Mouse (Mus musculus) neural tube, embryonic 13.5 days (tissue): Measurements from ENCODE around the gene Atf4. TPM values are rescaled to one million over a fixed set of nuclear protein-coding genes. Genes with fewer than 3 reads are reported as not detected.

Experiments used
- ATAC-seq: fragments of 200-750 bp; cut with Nextera tagmentation; 2 replicates; pipeline ENCODE4 v1.8.0; 2017; ENCODE audit warnings: low read depth, mild to moderate bottlenecking, moderate TSS enrichment, moderate library complexity
- H3K27ac ChIP-seq: fragments of 300-500 bp; sonication (generic); replicated peaks from 2 replicates; pipeline ENCODE4 v1.5.1; 2015; ENCODE audit warnings: moderate library complexity, mild to moderate bottlenecking, inconsistent platforms
- H3K27me3 ChIP-seq: fragments of 300-500 bp; sonication (generic); 2 replicates; pipeline ENCODE4 v1.6.1; 2015; ENCODE audit warnings: mild to moderate bottlenecking, inconsistent platforms
- H3K36me3 ChIP-seq: fragments of 300-500 bp; sonication (generic); 2 replicates; pipeline ENCODE4 v1.6.1; 2015; ENCODE audit warnings: mild to moderate bottlenecking, inconsistent platforms
- H3K4me1 ChIP-seq: fragments of 300-500 bp; sonication (generic); replicated peaks from 2 replicates; pipeline ENCODE4 v1.6.1; 2015; ENCODE audit warnings: inconsistent platforms
- H3K4me2 ChIP-seq: fragments of 300-500 bp; sonication (generic); 2 replicates; pipeline ENCODE4 v1.6.1; 2015; ENCODE audit warnings: inconsistent platforms, mild to moderate bottlenecking, moderate library complexity
- H3K4me3 ChIP-seq: fragments of 300-500 bp; sonication (generic); 2 replicates; pipeline ENCODE4 v1.5.1; 2015; ENCODE audit warnings: mild to moderate bottlenecking, inconsistent platforms
- H3K9ac ChIP-seq: fragments of 300-500 bp; sonication (generic); 2 replicates; pipeline ENCODE4 v1.6.1; 2015; ENCODE audit warnings: moderate library complexity, mild to moderate bottlenecking, inconsistent platforms
- H3K9me3 ChIP-seq: fragments of 300-500 bp; sonication (generic); 2 replicates; pipeline ENCODE4 v1.6.1; 2016; ENCODE audit warnings: inconsistent platforms
- WGBS: fragments of 180-500 bp; shearing (Covaris S2); methylation state at CpG from one replicate; pipeline ENCODE4 v1.1.7; 2015; 5-methylcytosine and 5-hydroxymethylcytosine counted together
- polyA plus RNA-seq: library from polyadenylated mRNA; unstranded; fragments of >200 nt; fragmentation: Nextera tagmentation; extraction: Ambion mirVana; gene quantifications from 2 replicates; pipeline ENCODE4 v1.2.1, GENCODE M21; 2015

Atf4 gene
- polyA plus RNA-seq, 1 experiment from 2014 or later = 114 TPM

DNA sequence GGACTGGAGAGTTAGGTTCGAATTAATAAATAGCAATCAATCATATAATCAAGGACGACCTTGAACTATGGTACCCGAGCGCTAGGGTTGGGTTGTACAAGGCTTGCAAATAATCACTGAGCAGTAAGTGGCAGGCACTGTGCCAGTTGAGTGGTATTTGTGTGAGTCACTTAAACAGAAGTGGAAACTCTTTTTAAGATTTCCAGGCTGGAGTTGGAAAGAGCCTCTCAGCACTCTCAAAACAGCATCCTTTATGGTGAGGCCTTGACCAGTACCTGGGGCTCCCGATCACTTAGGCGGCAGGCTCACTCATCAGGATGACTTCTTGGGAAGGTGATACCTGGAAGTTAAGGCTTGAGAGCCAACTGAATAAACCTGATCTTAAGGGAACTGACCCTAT is 777 bp upstream of the Atf4 start:
- peak overlapping the region; percentile 100 for H3K4me2 ChIP-seq
- H3K36me3 ChIP-seq = peaks cover 63% of the 10 kb centered on the region
- H3K9me3 ChIP-seq = no peaks in the 10 kb centered on the region
- ATAC-seq = no peak
- peak overlapping the region; percentile 100 for H3K4me3 ChIP-seq
- H3K27ac ChIP-seq = peak overlapping the region; percentile 99
- H3K4me1 ChIP-seq = peaks cover 37% of the 10 kb centered on the region
- peak overlapping the region; percentile 89 for H3K9ac ChIP-seq
- 50% methylated on average over 6 of the region's 6 CpGs for WGBS
- H3K27me3 ChIP-seq = no peaks in the 10 kb centered on the region

DNA sequence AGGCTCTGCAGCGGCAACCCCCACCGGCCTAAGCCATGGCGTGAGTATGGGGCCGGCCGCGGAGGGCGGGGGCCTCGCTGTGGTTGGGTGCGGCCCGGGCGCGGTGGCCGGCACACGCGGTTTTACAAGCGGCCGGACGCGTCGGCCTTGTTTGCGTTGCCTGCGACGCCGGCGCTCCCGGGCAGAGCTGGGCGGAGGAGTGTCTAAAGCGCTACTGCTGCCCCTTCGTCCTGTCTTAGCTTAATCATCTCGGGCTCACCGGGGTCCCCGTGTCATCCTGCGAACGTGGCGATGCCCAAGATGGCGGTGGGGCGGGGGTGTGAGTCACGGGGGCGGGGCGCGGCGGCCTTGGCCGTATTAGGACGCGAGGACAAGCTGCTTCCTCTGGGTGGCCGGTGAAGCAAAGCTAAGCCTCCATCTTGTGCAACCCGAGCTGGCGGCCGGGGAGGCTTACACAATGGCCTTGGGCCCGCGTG is 700 bp downstream of the Atf4 start:
- under 1% methylated on average over 51 of the region's 51 CpGs for WGBS
- peak overlapping the region; percentile 100 for H3K9ac ChIP-seq
- H3K4me1 ChIP-seq = peaks cover 37% of the 10 kb centered on the region
- H3K27me3 ChIP-seq = no peaks in the 10 kb centered on the region
- H3K4me2 ChIP-seq = peak overlapping the region; percentile 100
- H3K27ac ChIP-seq = peak overlapping the region; percentile 99
- ATAC-seq = peak; percentile 12
- H3K4me3 ChIP-seq = peak overlapping the region; percentile 100
- H3K9me3 ChIP-seq = no peaks in the 10 kb centered on the region
- peaks cover 60% of the 10 kb centered on the region for H3K36me3 ChIP-seq

DNA sequence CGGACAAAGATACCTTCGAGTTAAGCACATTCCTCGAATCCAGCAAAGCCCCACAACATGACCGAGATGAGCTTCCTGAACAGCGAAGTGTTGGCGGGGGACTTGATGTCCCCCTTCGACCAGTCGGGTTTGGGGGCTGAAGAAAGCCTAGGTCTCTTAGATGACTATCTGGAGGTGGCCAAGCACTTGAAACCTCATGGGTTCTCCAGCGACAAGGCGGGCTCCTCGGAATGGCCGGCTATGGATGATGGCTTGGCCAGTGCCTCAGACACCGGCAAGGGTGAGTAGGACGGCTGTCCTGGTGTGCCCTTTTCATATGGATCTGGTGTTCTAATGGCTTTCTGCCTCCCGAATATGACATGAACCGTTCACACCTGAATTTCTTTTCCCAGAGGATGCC is 1.3 kb downstream of the Atf4 start:
- 15% methylated on average over 16 of the region's 16 CpGs for WGBS
- Histone ChIP-seq H3K27ac (peak overlapping the region; percentile 99), H3K4me1 (peaks cover 37% of the 10 kb centered on the region), H3K4me2 (peak overlapping the region; percentile 100), H3K9ac (peak overlapping the region; percentile 100), H3K36me3 (peaks cover 59% of the 10 kb centered on the region), H3K4me3 (peak overlapping the region; percentile 100), H3K9me3 (no peaks in the 10 kb centered on the region), H3K27me3 (no peaks in the 10 kb centered on the region)
- no peak for ATAC-seq

DNA sequence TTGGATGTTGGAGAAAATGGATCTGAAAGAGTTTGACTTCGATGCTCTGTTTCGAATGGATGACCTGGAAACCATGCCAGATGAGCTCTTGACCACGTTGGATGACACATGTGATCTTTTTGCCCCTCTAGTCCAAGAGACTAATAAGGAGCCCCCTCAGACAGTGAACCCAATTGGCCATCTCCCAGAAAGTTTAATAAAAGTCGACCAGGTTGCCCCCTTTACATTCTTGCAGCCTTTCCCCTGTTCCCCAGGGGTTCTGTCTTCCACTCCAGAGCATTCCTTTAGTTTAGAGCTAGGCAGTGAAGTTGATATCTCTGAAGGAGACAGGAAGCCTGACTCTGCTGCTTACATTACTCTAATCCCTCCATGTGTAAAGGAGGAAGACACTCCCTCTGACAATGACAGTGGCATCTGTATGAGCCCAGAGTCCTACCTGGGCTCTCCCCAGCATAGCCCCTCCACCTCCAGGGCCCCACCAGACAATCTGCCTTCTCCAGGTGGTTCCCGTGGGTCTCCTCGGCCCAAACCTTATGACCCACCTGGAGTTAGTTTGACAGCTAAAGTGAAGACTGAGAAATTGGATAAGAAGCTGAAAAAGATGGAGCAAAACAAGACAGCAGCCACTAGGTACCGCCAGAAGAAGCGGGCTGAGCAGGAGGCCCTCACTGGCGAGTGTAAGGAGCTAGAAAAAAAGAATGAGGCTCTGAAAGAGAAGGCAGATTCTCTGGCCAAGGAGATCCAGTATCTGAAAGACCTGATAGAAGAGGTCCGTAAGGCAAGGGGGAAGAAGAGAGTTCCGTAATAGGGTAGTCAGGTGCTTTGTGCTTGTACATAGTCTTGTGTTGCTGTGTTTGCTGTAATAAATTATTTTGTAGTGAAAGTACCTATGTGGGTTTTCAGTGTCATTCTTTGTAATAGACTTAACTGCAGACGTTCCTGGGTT is 1.9 kb downstream of the Atf4 start:
- WGBS = 71% methylated on average over 12 of the region's 12 CpGs
- Histone ChIP-seq H3K9ac (peak overlapping the region; percentile 100), H3K4me2 (peak overlapping the region; percentile 100), H3K4me1 (peaks cover 37% of the 10 kb centered on the region), H3K27ac (peak overlapping the region; percentile 99), H3K36me3 (peaks cover 52% of the 10 kb centered on the region), H3K4me3 (peak overlapping the region; percentile 100), H3K27me3 (no peaks in the 10 kb centered on the region), H3K9me3 (no peaks in the 10 kb centered on the region)
- ATAC-seq = no peak

DNA sequence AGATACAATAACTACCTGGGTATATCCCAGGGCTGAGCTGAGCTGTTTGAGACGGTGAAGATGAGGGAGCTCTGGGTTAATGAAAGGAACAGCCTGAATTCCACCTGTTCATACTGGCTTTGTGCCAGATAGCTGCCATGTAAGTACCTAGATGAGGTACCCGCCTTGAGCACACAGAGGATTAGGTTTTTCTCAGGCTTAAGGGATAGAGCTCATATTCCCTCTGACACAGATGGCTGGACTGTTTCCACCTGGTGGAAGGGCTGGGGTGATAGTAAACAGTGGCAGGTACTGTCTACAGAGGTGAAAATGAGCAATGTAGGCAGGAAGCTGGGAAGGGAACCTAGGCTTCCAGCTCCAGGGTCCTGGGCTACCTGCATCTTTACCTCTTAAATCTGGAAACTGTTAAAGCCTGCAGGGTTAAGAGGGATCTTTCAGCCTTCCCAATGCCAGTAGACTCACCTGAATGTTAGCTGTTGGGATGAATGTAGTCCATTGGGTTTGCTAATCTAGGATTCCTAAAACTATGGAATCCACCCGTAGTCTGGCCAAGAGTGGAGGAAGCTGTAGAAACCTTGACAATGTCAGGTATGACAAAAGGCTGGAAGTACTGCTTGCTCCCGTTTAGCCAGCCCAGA is 2.7 kb downstream of the Atf4 start:
- Histone ChIP-seq H3K36me3 (peaks cover 48% of the 10 kb centered on the region), H3K9me3 (no peaks in the 10 kb centered on the region), H3K27me3 (no peaks in the 10 kb centered on the region), H3K4me3 (peak overlapping the region; percentile 100), H3K9ac (peak overlapping the region; percentile 100), H3K4me2 (peak overlapping the region; percentile 100), H3K27ac (peak overlapping the region; percentile 99), H3K4me1 (peaks cover 44% of the 10 kb centered on the region)
- whole genome bisulfite sequencing = 37% methylated on average over 4 of the region's 4 CpGs
- no peak for ATAC-seq

DNA sequence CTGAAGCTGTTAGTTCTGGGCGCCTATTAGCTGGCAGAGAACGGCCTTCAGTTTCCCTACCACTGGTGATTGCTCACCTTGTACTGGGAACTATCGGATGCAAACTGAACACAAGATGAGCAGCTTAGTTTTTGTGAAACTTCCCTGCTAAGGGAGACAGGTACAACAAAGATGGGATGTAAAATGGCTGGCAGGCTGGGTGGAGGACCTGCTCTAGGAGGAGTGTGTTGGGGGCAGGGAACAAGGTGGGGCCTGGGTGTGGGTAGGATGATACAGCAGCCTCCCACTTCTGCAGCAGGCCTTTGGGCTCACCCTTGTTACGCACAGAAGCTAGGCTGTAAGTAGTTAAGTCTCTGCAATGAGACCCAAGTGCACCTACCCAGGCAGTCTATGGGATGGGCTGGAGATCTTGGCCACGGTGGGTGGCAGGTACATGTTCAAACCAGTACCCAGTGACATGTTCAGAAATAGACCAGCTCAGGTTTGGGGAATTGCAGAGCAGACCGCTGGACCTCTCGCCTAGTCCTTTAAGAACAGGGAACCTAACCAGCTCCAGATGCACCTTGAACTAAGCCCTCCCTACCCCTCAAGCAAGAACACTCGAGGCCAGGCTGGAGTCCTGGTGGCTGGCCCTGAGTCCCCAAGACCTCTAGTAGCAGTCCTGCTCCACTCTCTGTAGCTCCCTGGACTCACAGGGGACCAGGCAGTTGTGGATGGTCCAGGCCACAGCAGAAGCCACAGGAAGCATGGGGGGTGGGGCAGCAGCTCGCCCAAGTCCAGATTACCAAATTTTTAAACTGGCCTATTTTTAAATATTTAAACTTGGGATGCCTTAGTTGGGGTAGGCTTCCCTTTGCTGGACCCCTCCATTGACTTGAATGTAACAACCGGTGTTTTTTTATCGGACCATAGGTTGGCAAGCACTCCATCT is 3.5 kb downstream of the Atf4 start:
- no peaks in the 10 kb centered on the region for H3K27me3 ChIP-seq
- H3K4me2 ChIP-seq = peak overlapping the region; percentile 100
- 0 out of 2 replicates have a peak overlapping the region, but pooled peaks have one; percentile 100 for H3K4me3 ChIP-seq
- peaks cover 50% of the 10 kb centered on the region for H3K4me1 ChIP-seq
- ATAC-seq = no peak
- H3K9me3 ChIP-seq = no peaks in the 10 kb centered on the region
- H3K36me3 ChIP-seq = peaks cover 48% of the 10 kb centered on the region
- peak overlapping the region; percentile 99 for H3K27ac ChIP-seq
- 72% methylated on average over 11 of the region's 11 CpGs for WGBS
- peak overlapping the region; percentile 43; the same call in 1 of the 2 replicates for H3K9ac ChIP-seq

DNA sequence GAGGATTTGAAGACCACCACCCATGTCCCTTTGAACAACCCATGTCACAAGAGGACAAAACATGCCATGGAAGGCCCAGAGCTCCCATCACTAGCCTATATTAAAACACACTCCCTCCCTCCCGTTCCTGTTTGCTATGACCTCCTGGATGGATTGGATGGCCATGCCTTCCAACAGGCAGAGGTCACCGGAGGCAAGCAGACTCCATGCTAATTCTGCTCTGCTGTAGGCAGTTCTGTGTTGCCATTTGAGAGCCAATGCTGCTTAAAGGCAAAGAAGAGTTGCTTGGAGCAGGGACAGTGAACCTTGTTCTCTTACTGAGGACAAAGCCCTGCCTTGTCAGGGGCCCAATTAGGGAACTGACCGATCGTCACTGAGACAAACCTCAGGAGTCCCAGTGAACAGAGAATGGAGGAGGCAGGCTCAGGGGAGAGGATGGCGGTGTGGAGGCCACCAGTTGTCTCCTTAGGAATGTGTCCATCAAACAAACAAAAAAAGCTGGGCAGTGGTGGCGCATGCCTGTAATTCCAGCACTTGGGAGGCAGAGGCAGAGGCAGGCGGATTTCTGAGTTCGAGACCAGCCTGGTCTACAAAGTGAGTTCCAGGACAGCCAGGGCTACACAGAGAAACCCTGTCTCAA is 4.5 kb downstream of the Atf4 start:
- H3K4me3 ChIP-seq = no peak overlapping the region
- WGBS = 65% methylated on average over 8 of the region's 8 CpGs
- H3K27me3 ChIP-seq = no peaks in the 10 kb centered on the region
- no peaks in the 10 kb centered on the region for H3K9me3 ChIP-seq
- H3K4me2 ChIP-seq = no peak overlapping the region
- ATAC-seq = no peak
- peaks cover 46% of the 10 kb centered on the region for H3K4me1 ChIP-seq
- H3K9ac ChIP-seq = no peak overlapping the region
- peaks cover 48% of the 10 kb centered on the region for H3K36me3 ChIP-seq
- H3K27ac ChIP-seq = 0 out of 2 replicates have a peak overlapping the region, but pooled peaks have one; percentile 15

DNA sequence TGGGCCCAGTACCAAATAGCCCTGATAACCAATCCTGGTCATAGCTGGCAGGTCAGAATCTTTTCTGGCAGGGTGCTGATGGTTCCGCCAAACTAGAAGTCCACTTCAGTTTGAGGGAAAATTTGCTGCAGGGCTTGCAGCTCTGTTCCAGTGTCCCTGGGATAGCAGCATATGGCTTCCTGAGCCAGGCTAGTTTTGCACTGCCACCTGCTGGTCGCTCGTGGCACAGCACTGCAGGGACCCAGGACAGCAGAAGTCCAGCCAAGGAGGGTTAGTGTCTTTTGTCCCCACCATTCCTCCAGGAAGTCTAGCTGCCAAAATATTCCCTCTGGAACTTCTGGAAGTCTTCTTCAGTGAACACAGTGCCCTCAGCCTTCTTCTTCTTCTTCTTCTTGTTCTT is 5.7 kb downstream of the Atf4 start:
- H3K27ac ChIP-seq = 0 out of 2 replicates have a peak overlapping the region, but pooled peaks have one; percentile 2
- H3K4me2 ChIP-seq = no peak overlapping the region
- no peak for ATAC-seq
- H3K9ac ChIP-seq = no peak overlapping the region
- no peak overlapping the region for H3K4me3 ChIP-seq
- no peaks in the 10 kb centered on the region for H3K9me3 ChIP-seq
- WGBS = 18% methylated on average over 3 of the region's 3 CpGs
- H3K36me3 ChIP-seq = peaks cover 48% of the 10 kb centered on the region
- no peaks in the 10 kb centered on the region for H3K27me3 ChIP-seq
- peaks cover 48% of the 10 kb centered on the region for H3K4me1 ChIP-seq

DNA sequence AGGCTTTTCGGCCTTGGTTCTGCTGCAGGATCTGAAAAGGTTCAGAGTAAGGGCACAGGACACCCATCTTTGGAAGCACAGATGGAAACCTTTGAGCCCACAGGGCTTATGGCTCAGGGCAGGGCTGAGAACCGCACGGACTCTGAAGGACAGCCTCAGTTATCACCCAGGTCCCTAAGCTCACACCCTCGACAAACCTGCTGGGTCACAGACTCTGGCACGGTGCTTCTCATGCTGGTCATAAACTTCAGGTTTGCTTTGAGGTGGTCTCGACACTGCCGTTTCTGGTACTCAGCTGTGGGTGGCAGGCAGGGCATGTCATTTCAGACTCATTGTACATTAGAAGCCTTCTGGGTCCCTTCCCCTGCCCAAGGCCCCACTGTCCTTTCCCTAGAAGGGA is 6.1 kb downstream of the Atf4 start:
- H3K36me3 ChIP-seq = peaks cover 47% of the 10 kb centered on the region
- no peaks in the 10 kb centered on the region for H3K27me3 ChIP-seq
- no peak for ATAC-seq
- peaks cover 48% of the 10 kb centered on the region for H3K4me1 ChIP-seq
- H3K4me3 ChIP-seq = no peak overlapping the region
- 83% methylated on average over 7 of the region's 7 CpGs for WGBS
- H3K9ac ChIP-seq = no peak overlapping the region
- H3K27ac ChIP-seq = no peak overlapping the region
- no peak overlapping the region for H3K4me2 ChIP-seq
- no peaks in the 10 kb centered on the region for H3K9me3 ChIP-seq

DNA sequence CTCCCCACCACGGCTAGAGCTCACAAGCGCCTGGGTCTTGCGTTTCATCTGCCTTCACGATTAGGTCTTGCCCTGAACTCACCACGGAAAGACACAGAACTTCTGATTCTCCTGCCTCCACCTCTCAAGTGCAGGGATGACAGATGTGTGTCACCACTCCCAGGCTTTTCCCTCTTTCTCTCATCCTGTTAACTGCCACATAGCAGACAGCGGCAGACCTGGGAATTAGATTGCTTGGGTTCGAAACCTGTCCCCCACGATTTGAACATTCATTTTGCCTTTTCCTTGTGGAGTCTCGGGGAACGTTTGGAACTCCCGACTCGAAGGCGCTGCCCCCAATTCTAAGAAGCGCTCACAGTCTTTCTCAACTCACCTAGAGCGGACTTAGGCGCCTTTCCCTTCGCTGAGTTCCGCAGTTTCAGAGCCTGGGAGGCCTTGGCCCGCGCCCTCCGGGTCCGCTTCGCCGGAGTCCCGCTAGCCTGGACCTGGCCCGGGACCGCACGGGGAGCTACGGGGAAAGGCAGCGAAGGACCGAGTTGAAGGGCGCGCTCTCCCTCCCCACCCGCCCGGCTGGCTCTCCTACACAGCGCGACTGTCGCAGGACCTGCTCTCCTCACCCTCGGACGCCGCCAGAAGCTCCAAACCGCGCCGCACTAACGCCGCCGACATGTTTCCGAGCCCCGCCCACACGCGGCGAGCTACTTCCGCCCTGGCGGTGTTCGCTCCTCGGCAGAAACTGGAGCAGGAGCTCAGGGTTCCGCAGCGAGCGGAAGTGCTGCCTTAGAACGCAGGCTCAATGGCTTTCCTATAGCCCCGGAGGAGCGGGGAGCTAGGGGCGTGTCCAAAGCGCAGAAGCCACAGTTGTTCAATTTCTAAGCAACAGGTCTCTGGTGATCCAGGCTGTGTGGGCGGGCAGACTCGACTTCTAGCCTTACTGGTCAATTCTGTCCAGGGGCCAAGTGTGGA is 8.9 kb downstream of the Atf4 start, which contains the start of gene Rps19bp1:
Gene Rps19bp1 (minus strand): TSS at position 706 of the 966 bp plus-strand sequence.
- H3K27ac ChIP-seq = peak within 1 kb of the TSS; percentile 65
- no peaks in the 10 kb centered on the region for H3K9me3 ChIP-seq

More for the DNA sequence above, 8.9 kb downstream of the Atf4 start, which contains the start of gene Rps19bp1:
- Histone ChIP-seq H3K36me3 (peaks cover 19% of the 10 kb centered on the region), H3K4me3 (peak within 1 kb of the TSS; percentile 91), H3K27me3 (no peaks in the 10 kb centered on the region), H3K4me2 (peak within 1 kb of the TSS; percentile 86), H3K9ac (peak within 1 kb of the TSS; percentile 86), H3K4me1 (peaks cover 23% of the 10 kb centered on the region)
- ATAC-seq = peak; percentile 86
- 2% methylated on average over 66 of the region's 66 CpGs for WGBS
